Mouse (Mus musculus): ENCODE results near the gene Fpr-rs4. TPM values are rescaled to one million over a fixed set of nuclear protein-coding genes. Genes with fewer than 3 reads are reported as not detected.

Fpr-rs4 gene
- not detected for polyA plus RNA-seq (2014; fragmentation: Illumina TruSeq; extraction: RNeasy Lipid Tissue Mini Kit (QIAGEN cat#74804))

DNA sequence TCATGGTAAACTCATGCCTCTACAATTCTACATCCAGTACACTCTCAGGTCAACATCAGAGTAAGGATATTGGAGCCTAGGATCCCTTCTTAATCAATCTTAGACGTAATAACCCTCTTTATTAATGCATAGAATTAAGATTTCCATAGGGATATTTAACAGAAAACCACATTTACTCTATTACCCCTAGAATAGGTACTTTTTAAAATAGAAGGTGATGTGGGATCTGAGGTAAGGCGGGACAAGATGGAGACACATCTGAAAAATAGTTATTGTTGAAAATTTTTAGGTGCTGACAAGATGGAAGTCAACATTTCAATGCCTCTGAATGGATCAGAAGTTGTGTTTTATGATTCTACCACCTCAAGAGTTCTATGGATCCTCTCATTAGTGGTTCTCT lies at the start of gene Fpr-rs4:
TSS of gene Fpr-rs4 (plus strand) at position 301 of the 400 bp plus-strand sequence.

DNA sequence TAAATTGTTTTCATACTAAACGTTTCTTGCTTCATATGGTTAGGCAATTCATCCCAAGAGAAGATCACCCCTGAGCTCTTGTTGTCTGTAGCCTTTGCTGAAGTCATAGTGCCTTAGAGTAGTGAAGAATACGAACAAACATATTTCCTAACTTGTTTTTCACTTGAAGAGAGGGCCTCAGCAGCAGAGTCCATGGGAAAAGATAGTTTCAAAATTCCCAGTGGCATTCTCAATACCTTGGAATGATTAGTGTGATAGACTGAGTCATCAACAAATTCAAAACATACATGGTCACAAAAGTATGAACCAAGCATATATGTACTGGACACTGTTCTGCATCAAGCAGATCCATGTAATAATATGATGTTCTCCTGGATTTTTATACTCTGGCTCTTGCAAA lies 27.6 kb downstream of the Fpr-rs4 start, which contains the start of gene Vmn2r124:
TSS of gene Vmn2r124 (plus strand) at position 301 of the 400 bp plus-strand sequence.

Other genes starting within 250 kb of the Fpr-rs4 start
- 29.2 TPM for gene Spaca6, start 194.6 kb upstream of the Fpr-rs4 start, polyA plus RNA-seq (2014; fragmentation: Illumina TruSeq; extraction: RNeasy Lipid Tissue Mini Kit (QIAGEN cat#74804))
- gene Has1, start 166.5 kb upstream of the Fpr-rs4 start, polyA plus RNA-seq (2014; fragmentation: Illumina TruSeq; extraction: RNeasy Lipid Tissue Mini Kit (QIAGEN cat#74804)): not detected
- gene Fpr1, start 137.8 kb upstream of the Fpr-rs4 start, polyA plus RNA-seq (2014; fragmentation: Illumina TruSeq; extraction: RNeasy Lipid Tissue Mini Kit (QIAGEN cat#74804)): 0.71 TPM
- gene Fpr2, start 133.9 kb upstream of the Fpr-rs4 start, polyA plus RNA-seq (2014; fragmentation: Illumina TruSeq; extraction: RNeasy Lipid Tissue Mini Kit (QIAGEN cat#74804)): 2.3 TPM
- not detected for gene Fpr3, start 133.9 kb upstream of the Fpr-rs4 start, polyA plus RNA-seq (2014; fragmentation: Illumina TruSeq; extraction: RNeasy Lipid Tissue Mini Kit (QIAGEN cat#74804))
- not detected for gene Vmn2r124, start 27.7 kb downstream of the Fpr-rs4 start, polyA plus RNA-seq (2014; fragmentation: Illumina TruSeq; extraction: RNeasy Lipid Tissue Mini Kit (QIAGEN cat#74804))
- not detected for gene Vmn2r91, start 63.3 kb downstream of the Fpr-rs4 start, polyA plus RNA-seq (2014; fragmentation: Illumina TruSeq; extraction: RNeasy Lipid Tissue Mini Kit (QIAGEN cat#74804))
- not detected for gene Vmn2r92, start 130.2 kb downstream of the Fpr-rs4 start, polyA plus RNA-seq (2014; fragmentation: Illumina TruSeq; extraction: RNeasy Lipid Tissue Mini Kit (QIAGEN cat#74804))